Mouse (Mus musculus) lung, postnatal 4 days (tissue): ENCODE measurements at regions not wholly inside any gene's neighbourhood (a gene's known extent, or its start where the extent isn't known, plus 50 kb on each side); places are given as distances from the start of the nearest gene placed in this dataset.

Experiments used
- DNase-seq, 2 experiments: peaks; one replicate each; pipeline ENCODE4 v3.0.0; 2021

DNA sequence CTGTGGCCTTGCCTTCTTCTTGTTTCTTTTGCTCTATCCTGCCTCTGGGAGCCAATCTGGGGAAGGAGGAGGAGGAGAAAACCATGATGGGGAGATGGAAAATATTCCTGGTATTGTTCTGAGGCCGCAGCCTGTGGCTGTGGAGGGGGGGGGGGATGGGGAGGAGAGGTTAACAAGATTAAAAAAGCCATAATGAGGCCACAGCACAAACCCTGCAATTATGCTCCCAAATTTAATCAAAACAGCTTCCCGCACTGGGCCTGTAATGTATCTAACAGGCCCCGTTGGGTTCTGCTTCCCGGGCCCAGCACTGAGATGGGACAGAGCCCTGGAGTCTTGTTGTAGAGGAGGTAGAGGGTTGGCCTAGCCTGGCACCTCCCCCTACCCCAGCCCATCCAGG lies 74.8 kb upstream of the Tle3 start:
- DNase-seq: no peak

DNA sequence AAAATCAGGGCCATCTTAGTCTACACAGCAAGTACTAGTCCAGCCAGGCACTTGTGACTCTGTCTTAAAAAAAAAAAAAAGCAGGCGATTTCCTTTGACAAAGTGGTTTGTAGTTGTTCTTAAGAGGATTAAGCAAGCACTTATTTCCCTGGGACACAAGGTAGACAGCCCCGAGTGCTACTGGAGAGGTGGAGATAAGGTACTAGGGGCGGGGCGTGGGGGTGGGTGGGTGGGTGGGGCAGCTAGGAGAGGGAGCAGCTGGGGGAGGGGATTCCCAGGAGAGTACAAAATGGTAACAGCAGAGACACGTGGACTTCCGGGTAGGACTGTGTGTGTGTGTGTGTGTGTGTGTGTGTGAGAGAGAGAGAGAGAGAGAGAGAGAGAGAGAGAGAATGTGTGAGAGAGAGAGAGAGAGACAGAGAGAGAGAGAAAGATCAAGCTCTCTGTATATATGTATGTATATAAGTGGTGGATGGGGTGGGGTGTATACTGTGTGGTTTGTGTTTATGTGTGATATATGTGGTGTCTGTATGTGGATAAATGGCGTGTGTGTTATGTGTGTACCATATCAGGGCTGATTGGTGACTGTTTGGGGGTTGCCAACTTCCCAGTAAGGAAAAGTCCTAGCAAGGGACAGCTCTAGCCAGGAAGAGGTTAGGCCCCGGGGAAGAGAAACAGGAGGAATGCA lies 72.1 kb upstream of the Tle3 start:
- no peak for DNase-seq

DNA sequence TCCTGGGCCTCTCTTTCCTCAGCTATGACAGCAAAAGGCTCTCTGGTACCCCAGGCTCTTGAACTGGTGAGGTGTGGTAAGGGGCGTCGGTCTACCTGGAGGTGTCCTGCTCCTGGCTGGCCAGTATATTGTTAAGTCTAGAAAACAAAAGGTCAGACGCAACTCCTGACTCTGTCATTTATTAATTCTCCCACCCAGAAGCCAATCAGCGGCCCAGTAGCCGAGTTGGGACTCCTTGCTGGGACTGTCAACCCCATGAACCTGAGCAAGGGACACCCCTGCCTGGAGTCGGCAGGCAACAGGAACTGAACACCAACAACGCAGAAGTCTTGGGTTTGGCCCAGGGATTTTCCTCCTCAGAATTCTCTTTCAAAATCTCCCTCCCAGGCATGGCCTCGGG lies 71.1 kb upstream of the Tle3 start:
- no peak for DNase-seq

DNA sequence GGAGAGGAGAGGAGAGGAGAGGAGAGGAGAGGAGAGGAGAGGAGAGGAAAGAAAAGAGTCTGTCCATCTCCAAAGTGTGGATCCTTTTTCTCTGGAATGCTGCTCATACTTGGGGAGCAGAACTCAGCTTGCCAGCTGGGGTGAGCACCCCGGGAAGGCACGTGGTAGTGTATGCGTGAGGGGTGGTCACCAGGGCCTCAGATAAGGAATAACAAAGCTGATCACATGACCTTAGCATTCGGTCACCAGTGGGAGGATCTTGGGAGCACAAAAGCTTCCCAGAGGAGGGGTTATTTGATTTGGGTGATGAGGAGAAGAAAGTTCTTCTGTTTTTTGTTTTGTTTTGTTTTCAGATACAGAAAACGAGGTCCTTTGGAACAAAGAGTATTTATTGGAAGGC lies 69.4 kb upstream of the Tle3 start:
- no peak for DNase-seq

DNA sequence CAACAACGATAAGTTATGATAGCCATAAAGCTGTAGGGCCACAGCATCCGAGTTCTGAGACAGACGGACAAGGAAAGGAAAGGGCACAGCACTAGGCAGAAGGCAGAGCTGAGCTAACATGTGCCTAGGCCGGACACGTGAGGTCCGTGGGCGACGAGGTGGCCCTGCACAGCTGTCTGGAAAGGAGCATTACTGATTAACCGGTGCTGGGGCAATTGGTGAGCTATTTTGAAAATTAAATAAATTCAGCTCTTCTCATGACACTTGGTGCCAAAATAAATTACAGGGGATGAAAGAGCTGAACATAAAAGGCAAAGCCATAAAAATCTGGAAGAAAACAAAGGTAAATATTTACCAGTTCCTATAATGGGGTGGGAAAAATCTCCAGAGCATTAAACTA lies 65.9 kb upstream of the Tle3 start:
- DNase-seq: no peak

DNA sequence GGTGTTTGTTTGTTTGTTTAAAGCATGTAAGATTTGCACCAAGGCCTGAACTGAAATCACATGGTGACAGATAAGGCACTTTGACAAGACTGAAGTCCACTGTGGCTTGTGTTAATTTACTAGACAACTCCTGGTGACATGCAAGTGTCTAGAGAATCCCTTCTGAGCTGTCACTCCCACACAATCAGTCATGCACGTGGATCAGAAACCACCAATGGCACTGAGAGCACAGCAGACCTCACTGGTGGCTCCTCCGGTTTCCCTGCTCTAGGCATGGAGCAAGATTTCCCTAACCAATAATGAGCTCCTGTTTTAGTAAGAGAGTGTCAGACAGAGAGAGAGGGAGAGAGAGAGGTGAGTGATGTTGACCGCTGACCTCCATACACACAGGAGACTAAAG lies 63.1 kb upstream of the Tle3 start:
- no peak for DNase-seq

DNA sequence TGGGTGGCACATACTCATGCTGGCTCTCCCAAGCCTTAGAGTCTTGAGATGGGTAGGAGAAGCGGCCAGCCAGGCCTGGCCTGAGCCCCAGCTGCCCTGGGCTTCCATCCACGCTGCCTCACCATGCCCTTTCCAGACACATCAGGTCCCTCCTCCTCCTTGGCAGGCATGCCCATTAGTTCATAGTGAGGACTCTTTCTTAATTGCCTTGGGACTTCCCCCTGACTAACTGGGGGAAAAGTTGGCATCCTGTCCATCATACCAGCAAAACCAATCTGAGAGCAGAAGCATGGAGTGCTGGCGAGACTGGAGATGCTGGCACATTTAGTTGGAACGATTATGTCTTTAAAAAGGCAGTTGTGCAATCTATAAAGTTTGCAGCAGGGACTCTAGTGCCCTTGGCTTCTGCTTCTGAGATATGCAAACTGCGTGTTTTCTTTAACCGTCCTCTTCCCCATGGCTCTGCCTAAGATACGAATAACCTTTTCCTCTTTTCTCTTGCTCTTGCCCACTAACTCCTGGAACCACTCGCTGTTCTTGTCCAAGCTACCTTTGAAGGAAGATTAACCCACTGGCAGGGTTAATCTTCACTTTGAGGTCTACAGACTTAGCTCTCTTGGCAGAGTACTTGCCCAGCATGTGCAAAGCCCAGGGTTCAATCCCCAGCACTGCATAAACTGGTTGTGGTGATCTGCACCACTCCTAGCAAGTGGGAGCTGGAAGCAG lies 62.2 kb upstream of the Tle3 start:
- DNase-seq: no peak

DNA sequence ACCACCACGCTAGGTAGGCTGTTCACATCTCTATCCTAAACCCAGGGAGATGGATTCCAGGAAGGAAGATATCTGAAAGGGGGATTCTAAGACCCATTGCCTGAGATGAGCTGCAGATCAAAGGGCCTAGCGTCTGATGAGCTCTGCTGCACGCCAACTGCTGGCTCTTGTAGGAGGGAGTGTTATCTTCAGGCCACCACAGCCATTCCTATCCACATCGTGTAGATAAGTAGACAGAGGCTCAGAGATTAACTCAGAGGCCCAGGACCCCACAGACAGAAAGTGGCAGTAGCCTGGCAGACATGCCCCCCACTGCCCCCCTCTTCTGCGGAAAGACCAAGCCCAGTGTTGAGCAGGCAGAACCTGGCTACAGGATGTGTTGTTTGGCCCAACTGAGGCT lies 61.6 kb upstream of the Tle3 start:
- no peak for DNase-seq

DNA sequence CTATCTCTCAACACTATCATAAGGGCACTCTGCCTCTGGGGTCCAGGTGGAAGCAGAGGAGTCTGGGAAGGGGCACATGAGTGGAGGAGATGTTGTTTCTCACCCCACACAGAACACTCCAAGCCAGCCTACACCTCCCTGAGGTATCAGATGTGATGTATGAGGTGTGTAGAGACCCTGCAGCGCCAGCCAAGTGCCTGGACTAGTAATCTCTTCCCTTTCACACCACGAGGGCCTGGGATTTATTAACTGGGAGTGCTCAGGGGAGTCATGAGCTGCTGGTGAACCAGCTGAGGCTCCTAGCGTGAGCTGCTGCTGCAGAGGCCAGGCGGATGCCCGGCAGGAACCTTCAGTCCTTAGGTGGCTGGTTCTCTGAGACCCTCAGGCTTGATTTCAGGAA lies 60.6 kb upstream of the Tle3 start:
- DNase-seq: no peak

DNA sequence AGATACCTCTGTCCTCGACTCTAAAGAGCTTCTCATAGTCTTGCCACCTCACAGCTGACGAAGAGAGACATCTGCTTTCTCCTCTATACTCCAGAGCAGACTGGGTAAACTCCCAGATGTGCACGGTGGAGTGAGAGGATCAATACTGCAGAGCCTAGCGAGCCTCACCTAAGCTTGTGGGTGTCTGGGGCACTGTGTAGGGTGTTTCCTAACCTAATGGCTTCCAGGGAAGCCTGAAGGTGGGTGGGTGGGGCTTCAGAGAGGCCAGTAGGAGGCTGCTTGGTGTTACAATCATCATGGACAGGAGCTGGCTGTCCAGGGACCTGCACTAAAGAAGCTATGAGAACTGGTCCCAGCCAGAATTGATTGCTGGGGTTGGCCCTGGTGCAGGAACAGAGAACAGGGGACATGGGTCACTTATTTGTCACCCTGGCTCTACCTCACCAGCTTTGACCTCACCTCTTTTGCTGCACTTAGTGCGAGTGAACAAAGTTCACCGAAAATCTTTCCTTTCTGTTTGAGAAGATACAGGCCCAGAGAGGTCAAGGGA lies 57.5 kb upstream of the Tle3 start:
- DNase-seq: no peak

DNA sequence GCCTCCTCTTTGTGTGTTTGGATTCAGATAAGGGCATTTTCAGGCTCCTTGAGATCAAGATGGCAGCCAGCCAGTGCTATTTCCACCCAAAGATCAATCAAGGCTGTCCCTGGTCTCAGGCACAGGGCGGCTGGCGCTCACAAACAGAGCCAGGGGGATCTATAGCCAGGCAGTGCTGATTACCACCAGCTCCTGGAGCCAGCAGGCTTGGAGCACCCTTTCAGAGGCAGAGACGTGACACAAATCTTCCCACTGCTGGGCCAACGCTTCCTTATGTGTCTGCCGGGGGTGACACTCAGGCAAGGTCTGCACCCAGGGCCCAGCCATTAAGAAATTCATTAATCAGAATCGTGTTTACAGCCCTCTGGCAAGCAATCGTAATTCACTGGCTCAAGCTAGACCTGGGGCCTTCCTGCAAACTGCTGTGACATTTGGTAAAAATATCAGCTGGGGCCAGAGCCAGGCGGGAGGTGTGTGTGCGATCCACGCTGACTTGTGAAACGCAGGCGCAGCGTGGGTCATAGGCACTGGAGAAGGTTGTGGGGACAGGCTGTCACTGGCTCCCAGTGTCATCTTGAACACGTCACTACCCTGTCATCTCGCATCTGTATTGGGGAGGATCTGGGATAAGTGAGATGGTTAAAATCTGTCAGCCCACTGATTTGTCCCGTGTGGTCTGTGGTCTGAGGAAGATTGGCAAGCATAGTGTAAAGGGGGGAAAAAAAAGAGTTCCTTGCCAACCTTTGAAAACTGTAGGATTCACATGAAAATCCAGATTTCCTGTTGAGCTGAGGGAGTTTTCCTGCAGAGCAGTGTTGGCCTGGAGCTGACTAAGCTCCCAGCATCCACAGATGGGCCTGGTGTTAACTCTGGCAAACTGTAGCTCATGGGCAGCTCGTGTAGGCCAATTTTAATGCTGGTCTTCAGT lies 56.5 kb upstream of the Tle3 start:
- DNase-seq: peak; percentile 62 to 82

DNA sequence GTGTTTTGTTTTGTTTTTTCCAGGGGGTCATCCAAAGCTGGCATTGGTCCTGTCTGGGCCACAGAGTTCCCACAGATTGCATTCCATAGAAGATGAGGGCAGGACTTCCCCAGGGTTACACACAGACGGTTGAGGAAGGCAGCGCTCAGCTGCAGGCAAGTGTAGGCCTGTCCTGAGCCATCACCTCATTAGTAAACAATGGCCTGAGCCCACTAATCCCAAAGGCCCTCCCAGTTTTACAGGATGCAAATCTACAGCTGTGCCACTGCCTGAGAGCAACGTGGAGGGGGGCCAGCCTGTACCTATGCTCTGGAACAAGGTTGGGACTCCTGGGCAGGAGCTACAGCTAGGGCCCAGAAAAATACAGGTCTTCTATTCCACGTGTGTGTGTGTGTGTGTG lies 55.7 kb upstream of the Tle3 start:
- DNase-seq: no peak

DNA sequence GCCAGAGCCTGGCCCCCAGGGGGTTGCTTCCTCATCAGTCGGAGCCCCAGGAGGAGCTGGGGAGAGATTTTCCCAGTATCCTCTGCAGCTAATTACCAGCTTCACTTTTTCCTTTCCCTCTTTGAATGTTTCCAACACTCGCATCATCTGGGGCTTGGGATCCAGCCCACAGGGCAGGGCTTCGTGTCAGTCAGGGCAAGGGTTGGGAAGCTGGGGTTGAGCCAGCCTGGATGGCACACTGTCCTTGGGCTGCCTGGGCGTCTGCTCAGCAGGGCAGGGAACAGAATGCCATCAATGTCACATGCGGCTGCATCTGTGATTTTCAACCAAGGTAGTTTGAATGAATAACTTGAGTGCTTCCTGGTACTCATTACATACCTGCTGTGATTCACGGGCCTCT lies 52.4 kb upstream of the Tle3 start:
- no peak for DNase-seq

DNA sequence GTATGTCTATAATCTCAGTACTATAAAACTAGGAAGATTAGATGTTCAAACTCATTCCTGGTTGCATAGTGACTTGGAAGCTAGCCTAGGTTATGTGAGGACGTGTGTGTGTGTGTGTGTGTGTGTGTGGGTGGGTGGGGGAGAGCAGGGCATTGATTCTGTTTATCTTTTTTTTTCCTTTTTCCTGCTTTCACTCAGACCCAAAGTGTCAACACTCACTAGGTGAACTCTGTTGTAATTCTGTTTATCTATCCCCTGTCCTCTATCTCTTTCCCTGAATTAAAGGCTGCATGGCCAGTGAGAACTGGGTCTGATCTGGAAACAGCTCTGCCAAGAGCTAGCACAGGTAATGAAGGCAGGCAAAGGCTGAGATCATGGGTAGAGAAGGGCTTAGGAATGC lies 50.9 kb upstream of the Tle3 start:
- DNase-seq: no peak

DNA sequence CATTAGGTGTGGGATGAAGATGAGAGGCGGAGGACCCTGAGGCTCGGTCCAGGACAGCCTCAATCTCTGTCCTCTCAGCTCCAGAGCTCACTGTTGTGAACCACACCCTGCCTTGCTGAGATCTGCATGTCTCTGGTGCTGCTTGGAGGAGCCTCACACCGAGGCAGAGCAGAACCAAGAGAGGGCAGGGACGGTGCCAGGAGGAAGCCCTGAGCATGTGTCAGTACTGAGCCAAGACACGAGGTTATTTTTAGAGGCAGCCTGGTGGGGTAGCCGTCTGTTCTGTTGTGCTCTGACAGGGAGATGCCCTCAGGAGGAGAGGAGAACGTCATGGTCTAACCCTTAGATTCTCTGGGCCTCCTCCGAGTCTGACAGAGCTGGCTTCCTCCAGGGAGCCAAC lies 50.3 kb upstream of the Tle3 start:
- no peak for DNase-seq

DNA sequence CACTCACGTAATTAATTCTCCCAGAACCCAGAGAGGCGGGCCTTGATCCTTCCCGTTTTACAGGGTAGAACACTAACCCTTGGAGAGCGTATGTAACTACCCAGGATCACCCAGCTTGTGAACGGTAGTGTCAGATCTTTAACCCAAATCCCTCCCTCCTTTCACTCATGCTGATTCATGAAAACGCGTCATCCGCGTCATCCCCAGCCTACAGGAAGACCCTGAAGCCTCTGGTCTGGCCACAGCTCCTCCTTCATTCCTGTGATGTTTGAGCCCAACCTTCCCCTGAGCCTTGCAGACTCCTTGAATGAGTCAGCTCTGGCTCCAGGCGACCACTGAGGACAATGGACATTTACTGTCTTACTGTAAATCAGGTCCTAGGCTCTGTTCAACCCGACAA lies 49.8 kb upstream of the Tle3 start:
- no peak for DNase-seq
